In genomic region chr2:115887631-115888030, GRCm38 (mm10) we compare ENCODE assay signal across 19 mouse cellular contexts.
"Had no signal": no experiment of that assay in that cellular context is flagged by ENCODE, and none has a peak within 500 bp of the region (broad histone marks: within the 10 kb centered on the region; RNA-seq: fewer than 3 reads in every experiment).

No protein-coding gene starts in this region.

- H3K4me1 ChIP-seq: megakaryocyte, embryonic 14.5 days had no signal

- DNase-seq: kidney, postnatal 10 days; layer of hippocampus, postnatal 36 days; lung, adult 18-20 months; lung, postnatal 10 days; lung, postnatal 36 days; thymus, adult 2 months; thymus, postnatal 14 days; thymus, postnatal 4 days had no signal

- H3K4me2 ChIP-seq: kidney, embryonic 15.5 days; liver, embryonic 11.5 days; lung, embryonic 15.5 days; midbrain, embryonic 13.5 days; neural tube, embryonic 13.5 days had no signal

- H3K4me3 ChIP-seq: kidney, embryonic 15.5 days; left cerebral cortex, adult 2 months; lung, embryonic 15.5 days; megakaryocyte, embryonic 14.5 days; midbrain, embryonic 10.5 days; midbrain, embryonic 13.5 days; myocyte; neural tube, embryonic 13.5 days had no signal

- H3K36me3 ChIP-seq: lung, embryonic 15.5 days; midbrain, embryonic 13.5 days; neural tube, embryonic 13.5 days had no signal

- H3K9me3 ChIP-seq: kidney, embryonic 15.5 days; lung, embryonic 15.5 days; midbrain, embryonic 10.5 days; midbrain, embryonic 13.5 days; neural tube, embryonic 13.5 days had no signal

- H3K27ac ChIP-seq: kidney, embryonic 15.5 days; left cerebral cortex, adult 2 months; liver, embryonic 14.5 days; lung, embryonic 15.5 days; midbrain, embryonic 10.5 days; midbrain, embryonic 13.5 days; neural tube, embryonic 13.5 days had no signal

- H3K27me3 ChIP-seq: kidney, embryonic 15.5 days; lung, embryonic 15.5 days; megakaryocyte, embryonic 14.5 days; midbrain, embryonic 13.5 days had no signal

- H3K9ac ChIP-seq: kidney, embryonic 15.5 days; liver, embryonic 14.5 days; lung, embryonic 15.5 days; midbrain, embryonic 13.5 days; neural tube, embryonic 13.5 days had no signal

- ATAC-seq: midbrain, embryonic 13.5 days; midbrain, embryonic 16.5 days had no signal
